Mouse (Mus musculus) monocyte, adult 2 months (primary cell): ENCODE results near the gene Olfr652.

ENCODE experiments used
- DNase-seq, 2 experiments: peaks; one replicate each; pipeline ENCODE4 v3.0.0; 2022; ENCODE audit warnings: low spot score in 2 of 2, low read depth in 1 of 2

The Olfr652 gene

DNA sequence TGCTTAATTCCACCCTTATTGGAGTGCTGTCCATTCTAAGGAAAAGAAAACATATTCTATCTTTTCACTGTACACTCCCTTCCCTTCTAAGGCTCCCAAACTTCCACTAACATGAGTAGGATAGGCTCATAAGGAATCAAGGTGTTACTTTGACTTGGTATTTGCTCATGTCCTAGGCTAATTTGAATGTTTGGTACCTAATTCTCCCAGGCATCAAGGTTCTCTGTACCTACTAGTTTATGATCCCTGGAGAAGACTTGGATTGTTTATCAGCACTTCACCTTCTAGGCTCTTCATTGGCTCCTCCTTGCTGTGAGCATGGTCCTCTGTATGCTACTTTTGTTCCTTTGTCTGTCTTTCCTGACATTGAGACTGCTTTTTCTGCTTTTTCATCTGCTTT is at the start of gene Olfr652:
Gene Olfr652 (plus strand): TSS at position 301 of the 400 bp plus-strand sequence.
- DNase-seq, result no peak

DNA sequence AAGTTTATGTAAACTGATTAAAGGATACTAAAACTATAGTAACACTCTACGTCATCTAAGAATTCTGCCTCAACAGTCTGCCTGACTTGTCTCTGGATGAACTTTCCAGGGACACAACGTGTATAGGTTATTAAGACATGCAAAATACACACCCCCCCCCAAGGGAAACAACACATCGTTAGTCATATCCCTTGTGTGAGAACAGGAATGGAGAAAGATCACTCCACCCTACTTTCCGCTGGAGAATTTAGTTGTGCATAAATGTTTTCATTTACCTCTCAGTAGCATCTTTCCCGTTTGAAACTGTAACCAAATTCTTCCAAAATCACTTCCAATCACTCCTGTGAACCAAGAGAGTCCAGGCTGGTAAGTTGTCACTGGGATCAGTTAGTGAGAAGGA is 10.9 kb upstream of the Olfr652 start, which contains the start of gene Olfr651:
Gene Olfr651 (plus strand): TSS at position 301 of the 400 bp plus-strand sequence.
- DNase-seq, result no peak

DNA sequence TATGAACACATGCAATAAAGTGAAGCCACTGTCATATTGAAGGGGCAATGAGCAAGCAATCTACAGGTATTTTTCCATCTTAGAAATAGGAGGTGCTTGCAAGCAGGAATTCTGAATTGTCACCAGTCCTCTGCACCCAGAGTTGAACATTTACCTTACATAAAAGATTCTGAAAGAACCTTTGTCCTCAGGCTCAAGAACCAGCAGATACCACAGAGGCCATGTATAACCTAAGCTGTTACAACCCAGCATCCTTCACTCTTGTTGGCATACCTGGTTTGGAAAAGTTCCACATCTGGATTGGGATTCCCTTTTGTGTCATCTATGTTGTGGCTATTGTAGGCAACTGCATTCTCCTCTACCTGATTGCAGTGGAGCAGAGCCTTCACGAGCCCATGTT is 8.0 kb upstream of the Olfr652 start:
- DNase-seq, result no peak

DNA sequence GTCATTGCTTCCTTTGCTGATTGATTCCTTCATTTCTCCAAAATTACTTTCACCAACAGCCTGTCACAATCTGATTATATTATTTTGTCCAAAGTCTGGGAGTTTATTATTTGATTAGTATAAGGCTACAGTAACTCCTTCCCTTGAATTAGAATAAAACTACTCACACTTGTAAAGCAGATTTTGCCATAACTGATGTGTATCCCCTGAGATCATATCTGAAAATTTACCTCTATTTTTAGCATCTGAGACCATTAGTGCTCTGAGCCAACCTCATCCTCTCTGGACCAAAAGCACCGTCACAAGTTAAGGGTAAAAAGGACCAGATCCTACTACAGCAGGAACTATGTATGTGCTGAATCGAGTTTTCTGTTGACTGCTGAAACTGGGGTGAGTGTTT is 16.3 kb downstream of the Olfr652 start, which contains the start of gene Olfr653:
Gene Olfr653 (plus strand): TSS at position 301 of the 400 bp plus-strand sequence.
- no peak for DNase-seq

DNA sequence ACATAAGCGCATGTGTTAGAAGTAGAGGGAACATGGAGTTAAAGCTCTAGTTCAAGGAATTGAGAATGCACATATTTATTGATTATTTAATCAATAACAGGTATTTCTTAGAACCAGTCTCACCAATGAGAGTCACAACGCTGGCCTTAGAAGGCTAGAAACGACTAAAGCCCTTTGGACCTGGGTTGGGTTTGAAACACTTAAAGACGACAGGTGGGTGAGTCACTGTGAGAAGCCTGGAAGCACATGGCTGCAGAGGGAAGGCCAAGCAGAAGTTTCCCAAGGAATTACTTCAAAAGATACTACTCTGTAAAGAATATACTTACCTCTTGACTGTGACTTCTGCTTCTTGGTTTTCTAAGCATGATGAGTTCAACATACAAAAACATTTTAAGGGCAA is 20.1 kb downstream of the Olfr652 start:
- no peak for DNase-seq

DNA sequence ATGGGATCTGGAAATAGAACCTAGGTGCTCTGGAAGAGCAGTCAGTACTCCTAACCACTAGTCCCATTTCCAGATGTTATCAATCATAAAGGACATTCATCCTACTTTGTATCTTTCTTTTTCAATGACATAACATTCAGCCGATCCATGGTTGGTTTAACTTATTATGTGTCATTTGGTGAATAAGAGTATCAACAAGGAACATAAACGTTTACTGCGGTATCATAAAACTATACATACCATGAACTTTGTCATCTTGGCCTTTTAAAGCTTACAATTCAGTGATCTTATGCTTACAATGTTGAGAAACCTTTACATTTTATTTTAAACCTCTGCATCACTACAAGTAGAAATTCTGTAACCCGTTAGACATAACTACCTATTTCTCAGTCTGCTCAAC is 20.7 kb downstream of the Olfr652 start:
- DNase-seq, result no peak

DNA sequence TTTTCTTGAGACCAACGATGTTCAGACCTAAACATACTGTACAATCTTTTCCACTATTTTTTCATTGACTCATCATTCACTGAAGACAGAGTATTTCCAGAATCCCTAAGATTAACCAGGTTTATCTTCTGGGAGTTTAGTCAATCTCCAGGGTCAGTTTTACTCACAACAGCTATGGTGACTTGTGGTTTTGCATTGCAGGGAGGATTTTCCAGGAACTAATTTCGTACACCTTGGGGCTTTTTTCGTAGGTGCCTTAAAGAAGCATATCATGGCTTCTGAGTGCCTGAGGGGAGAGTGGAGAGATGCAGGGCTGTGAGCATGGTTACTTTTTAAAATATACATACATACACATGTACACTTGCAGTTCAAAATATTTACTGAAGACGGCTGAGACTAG is 26.0 kb downstream of the Olfr652 start, which contains the start of gene Olfr654:
Gene Olfr654 (plus strand): TSS at position 301 of the 400 bp plus-strand sequence.
- no peak for DNase-seq

DNA sequence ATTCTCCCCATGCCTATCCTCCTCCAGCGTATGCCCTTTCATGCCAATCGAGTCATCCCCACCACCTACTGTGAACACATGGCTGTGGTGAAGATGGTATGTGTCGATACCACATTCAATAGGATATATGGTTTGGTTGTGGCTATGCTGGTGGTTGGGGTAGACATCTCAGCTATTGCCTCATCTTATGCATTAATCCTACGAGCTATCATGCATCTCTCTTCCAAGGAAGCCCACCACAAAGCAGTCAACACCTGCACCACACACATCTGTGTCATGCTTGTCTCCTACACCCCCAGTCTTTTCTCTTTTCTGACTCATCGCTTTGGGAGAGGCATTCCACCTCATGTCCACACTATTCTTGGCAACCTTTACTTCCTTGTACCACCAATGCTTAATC is 27.6 kb downstream of the Olfr652 start:
- no peak for DNase-seq

DNA sequence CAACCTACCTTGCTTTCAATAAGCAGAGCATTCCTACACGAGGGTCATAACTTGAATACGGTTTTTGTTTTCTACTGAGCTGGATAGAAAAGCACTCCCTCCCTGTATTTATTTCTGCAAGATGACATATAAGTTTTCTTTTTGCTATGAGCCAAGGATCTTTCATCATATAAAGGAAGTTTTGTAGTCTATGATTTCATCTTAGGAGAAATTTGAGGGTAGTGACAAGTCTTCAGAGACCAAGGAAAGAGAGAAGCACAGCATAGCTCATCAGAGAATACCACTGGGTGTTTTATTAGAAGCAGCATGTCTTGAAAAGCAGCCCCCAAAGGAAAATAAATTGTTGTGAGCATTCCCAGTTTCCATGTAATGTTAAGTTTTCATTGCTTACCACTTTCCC is 41.0 kb downstream of the Olfr652 start, which contains the start of gene Olfr655:
Gene Olfr655 (minus strand): TSS at position 101 of the 400 bp plus-strand sequence.
- no peak for DNase-seq

DNA sequence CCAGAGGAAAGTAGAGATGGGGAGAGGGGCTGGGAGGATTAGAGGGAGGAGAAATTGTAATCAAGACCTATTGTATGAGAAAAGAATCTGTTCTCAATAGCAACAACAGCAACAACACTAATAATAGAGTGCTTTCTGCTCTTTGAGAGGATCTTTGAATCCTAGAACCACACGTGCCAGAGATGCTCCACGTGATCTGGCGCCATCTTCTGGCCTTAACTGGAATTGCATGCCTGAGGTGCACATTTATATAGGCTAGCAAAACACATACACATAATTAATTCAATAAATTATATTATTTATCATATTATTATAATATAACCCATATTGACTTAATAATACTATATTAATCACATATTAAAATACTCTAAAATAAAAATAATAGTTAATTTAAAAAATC is 42.5 kb downstream of the Olfr652 start:
- DNase-seq, result peak; percentile 5 to 35

DNA sequence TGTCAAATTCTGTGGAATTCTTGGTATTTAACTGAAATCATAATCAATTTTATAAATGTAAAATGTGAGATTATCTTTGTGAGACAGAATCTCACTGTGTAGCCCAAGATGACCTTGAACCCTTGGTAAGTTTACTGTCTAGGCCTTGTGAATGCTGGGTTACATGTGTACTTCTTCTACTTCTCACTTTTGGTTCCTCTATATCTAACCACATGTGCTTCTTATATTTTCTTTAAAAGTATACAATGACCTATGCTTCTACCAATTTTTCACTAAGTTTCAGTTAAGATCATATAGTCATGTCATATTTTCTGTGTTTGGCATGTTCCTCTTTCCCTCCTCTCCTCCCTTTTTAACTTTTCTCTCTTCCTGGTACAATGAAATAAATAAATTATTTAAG is 44.0 kb downstream of the Olfr652 start:
- DNase-seq, result no peak

DNA sequence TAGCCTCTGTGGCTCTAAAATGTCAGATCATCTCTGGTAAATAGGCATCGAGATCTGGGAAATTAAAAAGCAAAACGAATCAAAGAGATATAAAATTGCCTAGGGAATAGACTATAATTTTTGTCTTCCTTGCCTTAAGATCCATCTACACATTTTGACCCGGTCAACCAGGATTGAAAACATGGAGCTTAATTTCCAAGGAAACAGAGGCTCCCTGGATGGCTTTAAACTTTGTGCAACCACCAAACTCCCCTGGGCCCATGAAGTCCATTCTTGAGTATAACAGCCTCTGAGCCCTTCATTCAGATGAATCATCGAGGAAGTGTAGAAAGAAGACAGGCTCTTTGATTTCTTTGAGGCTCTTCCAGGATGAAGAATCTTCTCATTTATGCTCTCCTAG is 53.0 kb downstream of the Olfr652 start, which contains the start of gene Olfr656:
Gene Olfr656 (plus strand): TSS at position 301 of the 400 bp plus-strand sequence.
- DNase-seq, result no peak
